Mouse (Mus musculus) kidney, adult 8-10 months (tissue): Measurements from ENCODE around the gene Slc4a4.
"Not testable (repeated sequence)": the region's sequence is repeated elsewhere in the genome, so short reads cannot be mapped to it uniquely, and the experiment has no call there.

Source experiments
- DNase-seq, 2 experiments: peaks; one replicate each; pipeline ENCODE4 v3.0.0; 2022

The Slc4a4 gene

GRCm38 (mm10) chr5:89090131-89090530, 203.5 kb downstream of the Slc4a4 start:
- DNase-seq: no peak

DNA sequence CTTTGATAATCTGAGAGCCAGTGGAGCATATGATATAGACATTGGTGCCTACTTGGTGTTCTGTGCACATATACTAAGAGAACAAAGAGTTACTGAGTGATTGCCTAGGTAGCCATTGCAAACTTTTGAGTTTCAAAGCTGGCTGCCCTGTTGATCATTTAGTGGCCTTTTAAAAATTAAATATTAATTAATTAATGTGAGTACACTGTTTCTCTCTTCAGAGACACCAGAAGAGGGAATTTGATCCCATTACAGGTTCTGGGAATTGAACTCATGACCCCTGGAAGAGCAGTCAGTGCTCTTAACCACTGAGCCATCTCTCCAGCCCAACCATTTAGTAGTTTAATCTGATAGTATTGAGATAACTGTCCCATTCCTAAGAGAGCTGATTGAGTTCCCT, 209.8 kb downstream of the Slc4a4 start:
- DNase-seq: peak in 1 of 2 experiments; percentile 41

DNA sequence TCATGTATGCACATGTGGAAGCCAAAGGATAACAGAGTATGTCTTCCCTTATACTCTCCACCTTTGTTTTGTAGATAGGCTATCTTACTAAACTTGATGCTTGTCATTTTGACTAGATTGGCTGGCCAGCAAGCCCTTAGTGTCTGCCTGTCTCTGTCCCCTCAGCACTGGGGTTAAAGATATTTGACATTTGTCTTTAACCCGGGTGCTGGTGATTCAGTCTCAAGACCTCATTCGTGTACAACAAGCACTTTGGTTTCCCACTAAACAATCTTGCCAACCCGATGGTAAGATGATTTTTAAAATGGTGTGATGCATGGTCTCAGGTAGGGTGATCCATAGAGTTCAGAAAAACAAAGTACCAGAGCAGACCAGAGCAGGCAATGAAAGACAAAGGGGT, 210.7 kb downstream of the Slc4a4 start:
- DNase-seq: no peak

DNA sequence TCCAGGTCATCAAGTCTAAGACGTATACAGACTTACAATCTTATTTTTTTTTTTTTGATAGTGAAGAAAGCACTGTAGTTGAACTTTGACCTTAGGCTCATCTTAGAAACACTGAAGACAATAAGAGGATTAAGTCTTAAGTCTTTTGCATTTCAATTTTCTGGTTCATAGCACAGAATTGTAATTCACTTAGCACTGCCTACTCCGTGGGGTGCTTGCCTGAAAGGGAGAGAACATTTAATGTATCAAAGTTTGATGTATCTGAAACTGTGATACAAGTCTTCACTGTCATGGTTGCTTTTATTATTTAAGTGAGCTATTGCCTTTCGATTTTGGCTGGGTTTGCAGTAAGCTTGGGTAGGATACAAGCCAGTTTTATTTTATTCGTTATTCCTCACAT, 211.5 kb downstream of the Slc4a4 start:
- DNase-seq: no peak

- DNase-seq: no peak
Observed at GRCm38 (mm10) chr5:89099886-89100285, 213.3 kb downstream of the Slc4a4 start.

- DNase-seq: no peak
Observed at GRCm38 (mm10) chr5:89102560-89102959, 215.9 kb downstream of the Slc4a4 start.

DNA sequence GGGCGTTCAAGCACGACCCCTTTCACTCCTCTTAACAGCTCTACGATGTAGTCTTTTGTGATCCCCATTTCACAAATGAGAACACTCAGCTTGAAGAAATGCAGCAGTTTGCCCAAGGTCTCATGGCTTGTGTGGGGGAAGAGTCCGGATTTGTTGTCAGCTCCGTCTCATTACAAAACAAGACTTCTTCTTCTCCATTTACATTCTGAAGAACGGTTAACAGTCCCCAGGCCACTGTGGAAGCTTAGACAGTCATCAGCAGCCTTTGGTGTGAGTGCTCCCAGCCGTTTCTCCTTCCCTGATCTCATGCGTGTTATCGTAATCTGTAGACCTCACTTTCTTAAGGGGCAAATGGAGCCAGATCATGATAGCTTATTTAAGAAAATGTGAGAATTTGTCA, 218.7 kb downstream of the Slc4a4 start:
- no peak for DNase-seq

GRCm38 (mm10) chr5:89106217-89106616, 219.6 kb downstream of the Slc4a4 start:
- DNase-seq: no peak

DNA sequence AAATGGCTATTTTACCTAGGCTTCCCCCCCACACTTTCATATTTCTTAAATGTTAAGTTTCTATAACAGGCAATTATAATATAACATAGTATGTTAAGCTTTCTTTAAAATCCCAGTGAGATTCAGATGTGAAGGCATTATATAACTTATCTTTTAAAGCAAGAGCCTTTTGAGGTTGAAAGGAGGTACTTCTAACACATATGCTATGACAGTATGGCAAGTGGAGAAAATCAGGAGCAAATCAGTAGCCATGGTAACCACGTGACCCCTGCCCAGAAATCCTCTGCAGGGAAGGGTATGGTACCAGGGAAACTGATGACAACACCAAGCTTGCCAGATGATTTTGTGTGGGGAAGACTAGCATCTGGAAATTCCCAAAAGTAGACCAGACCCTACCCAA, 222.2 kb downstream of the Slc4a4 start:
- DNase-seq: no peak

GRCm38 (mm10) chr5:89109832-89110231, 223.2 kb downstream of the Slc4a4 start:
- DNase-seq: no peak

DNA sequence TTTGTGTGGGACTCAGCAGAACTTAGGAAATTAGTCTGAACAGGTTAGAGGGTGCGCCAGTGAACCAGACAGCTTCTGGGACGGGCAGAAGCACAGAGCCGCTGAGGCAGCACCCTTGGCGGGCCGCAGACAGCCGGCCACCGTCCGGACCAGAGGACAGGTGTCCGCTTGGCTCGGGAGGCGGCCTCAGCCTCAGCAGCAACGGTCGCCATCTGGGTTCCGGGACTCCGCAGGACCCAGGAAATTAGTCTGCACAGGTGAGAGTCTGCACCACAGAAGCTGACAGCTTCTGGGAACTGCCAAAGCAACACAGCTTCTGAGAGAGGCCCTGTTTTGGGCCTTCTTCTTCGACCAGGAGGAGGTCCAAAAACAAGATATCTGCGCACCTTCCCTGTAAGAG, 225.4 kb downstream of the Slc4a4 start:
- not testable (repeated sequence) for DNase-seq

DNA sequence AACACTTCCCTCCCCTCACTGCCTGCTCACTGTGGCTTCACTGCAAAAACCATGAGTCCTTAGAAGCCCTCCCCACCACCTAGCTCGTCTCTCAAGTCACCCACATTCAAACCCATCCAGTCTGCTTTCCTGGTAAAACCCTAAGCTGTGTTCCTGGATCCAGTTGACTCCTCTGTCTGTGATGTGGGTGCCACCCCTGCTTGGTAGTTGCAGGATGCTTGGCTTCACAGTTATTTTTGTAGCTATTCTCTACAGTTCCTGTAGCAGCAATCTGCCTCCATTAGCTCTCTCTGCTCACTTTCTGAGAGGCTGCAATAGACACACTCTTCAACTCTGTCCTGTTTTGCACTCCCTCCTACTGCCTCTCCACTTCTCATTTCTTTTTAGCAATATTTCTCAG, 234.3 kb downstream of the Slc4a4 start:
- DNase-seq: no peak

- DNase-seq: peak; percentile 56 to 78
Observed at GRCm38 (mm10) chr5:89123270-89123903, 236.8 kb downstream of the Slc4a4 start.

- no peak for DNase-seq
Observed at GRCm38 (mm10) chr5:89128210-89128609, 241.6 kb downstream of the Slc4a4 start.

DNA sequence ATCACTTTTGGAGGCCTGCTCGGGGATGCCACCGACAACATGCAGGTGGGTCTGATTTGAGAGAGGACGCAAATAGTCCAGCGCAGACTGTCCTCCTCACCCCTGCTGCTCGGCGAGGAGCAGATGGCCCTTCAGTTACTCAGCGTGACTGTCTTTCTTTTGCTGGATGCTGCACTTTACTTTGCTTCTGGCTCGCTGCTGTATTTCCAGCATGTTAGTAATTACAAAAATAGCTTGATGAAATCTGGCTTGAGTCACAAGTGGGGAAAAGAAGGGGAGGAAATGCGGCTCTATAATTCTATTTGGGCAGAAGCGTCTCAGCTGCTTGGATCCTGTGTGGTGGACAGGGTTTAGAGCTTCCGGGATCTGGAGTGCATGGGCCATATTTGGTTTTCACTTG, 249.2 kb downstream of the Slc4a4 start:
- DNase-seq: no peak

DNA sequence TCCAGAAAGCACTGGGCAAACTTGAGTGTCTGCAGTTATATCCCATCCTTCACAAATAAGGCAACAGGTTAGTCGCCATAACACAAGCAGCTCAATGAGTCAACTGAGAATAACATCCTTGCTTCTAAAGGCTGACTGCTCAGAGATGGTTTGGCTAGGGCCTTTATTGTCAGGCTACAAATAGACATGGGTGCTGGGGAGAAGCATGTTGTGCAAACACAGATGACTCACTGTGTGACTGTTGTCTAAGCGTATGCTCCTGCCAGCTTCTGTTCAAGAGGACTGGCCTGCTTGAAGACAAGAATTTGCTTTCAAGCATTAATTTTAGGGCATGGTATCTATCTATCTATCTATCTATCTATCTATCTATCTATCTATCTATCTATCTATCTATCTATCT, 253.5 kb downstream of the Slc4a4 start:
- no peak for DNase-seq

- no peak for DNase-seq
Observed at GRCm38 (mm10) chr5:89141761-89142160, 255.1 kb downstream of the Slc4a4 start.

DNA sequence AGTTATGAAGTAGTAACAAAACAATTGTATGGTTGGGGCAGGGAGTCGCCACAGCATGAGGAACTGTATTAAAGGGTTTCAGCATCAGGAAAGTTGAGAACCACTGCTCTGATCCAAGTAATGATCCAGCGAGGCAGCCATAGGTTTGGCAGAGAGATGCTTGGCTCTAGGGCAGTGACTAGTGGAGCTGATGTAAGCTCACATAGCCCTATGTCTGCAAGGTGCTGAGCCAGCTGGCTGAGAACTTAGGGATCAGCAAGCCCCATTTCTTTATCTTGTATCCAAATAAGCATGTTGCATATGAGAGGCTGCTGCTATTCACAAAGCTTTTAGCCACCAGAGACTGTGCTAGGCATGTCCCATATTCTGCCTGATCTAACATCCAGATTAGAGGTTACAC, 259.7 kb downstream of the Slc4a4 start:
- DNase-seq: no peak

DNA sequence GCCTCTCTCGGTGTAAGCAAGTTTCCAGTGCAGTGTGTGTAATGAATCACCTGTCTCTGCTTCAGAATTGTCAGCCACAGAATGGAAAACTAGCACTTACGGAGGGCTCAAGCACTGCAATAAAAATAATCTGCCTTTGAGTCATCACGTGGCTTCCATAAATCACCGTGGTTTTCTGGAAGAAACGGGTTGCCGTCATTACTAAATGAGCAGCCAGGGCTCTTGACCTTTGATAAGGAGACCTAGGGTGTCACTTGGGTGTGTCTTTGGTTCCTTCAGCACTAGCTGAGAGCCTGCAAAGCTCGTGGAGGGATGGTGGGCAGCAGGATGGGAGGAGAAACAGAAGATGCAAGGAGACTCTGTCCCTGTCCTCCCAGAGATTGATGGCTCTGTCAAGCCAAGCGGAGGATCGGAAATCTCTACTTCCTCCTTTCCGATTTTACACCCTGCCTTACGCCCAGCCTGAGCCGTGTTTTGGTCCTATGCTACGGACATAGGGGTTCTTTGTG, 260.7 kb downstream of the Slc4a4 start:
- DNase-seq: peak in 1 of 2 experiments; percentile 10

- no peak for DNase-seq
Observed at GRCm38 (mm10) chr5:89149436-89150040, 262.9 kb downstream of the Slc4a4 start.

- DNase-seq: no peak
Observed at GRCm38 (mm10) chr5:89151076-89151475, 264.5 kb downstream of the Slc4a4 start.

DNA sequence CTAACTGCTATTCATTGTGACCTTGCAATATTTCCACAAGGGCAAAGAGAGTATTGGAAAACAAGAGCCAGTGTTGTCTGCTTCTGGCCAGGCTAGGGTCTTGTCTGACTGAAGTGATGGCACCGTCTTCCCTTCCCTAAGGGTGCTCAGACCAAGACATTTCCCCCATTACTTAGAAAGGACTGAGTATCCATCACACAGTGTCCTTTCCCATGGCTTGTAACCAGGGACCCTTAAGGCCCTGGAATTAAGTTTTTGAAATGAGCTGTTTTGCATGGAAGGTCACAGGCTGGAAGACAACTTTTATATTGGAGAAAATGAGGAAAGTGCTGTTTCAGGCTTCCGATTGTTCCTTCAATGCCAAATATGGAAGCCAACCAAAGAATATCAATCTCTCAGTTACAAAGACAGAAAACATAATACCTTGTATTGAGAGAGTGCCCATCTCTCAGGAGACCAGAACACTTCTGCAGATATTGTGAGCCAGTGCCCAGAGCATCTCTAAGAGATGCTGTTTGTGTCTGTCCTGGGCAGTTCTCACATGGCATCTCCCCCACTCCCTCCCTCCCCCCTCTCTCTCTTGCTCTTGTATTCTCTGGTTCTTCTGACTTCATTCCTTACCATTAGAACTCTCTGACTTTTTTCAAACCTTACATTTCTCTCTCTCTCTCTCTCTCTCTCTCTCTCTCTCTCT, 284.6 kb downstream of the Slc4a4 start:
- no peak for DNase-seq

GRCm38 (mm10) chr5:89190063-89190462, 303.4 kb downstream of the Slc4a4 start:
- no peak for DNase-seq

- DNase-seq: no peak
Observed at GRCm38 (mm10) chr5:89194654-89195053, 308.0 kb downstream of the Slc4a4 start.
